Mouse (Mus musculus) kidney, postnatal 25 days (tissue): ENCODE results near the gene Hoxc6.

Source experiments
- DNase-seq, 2 experiments: peaks; one replicate each; pipeline ENCODE4 v3.0.0; 2021; ENCODE audit warnings: mixed read lengths in 2 of 2

The Hoxc6 gene

DNA sequence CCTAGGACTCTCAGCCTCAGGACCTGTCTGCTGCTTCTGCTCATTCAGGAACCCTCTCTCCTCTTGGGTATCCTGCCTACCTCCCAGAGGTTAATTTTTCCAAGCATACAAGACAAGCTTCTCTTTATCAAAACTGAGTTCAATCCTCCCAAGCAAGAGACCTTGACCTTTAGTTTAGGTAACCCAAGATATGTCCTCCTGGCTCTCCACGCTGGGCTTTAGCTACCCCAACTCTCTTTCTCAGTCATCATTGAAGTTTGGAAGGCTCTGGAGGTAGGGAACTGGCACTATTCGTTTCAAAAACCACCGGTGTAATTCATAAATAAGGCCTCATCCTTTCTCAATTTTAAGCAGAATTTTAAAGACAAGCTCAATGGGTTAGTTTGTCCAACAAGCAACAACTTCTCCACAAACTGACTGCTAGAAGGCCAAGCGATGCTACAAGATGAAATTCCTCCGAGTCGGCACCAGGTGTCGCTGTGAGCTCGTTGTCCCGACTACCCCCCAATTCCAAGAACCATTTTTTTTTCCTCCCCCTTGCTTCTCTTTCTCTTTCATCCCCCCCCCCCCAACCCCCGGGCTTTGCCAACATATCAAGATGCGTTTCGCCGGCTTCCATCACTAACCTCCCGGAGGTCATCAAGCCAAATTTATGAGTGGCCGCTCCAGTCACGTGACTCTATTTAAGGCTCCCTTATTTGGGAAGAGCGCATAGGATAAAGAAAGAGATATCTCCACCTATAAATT is 15.4 kb downstream of the Hoxc6 start:
- peak; percentile 49 to 52 for DNase-seq

GRCm38 (mm10) chr15:103014166-103015008 is 16.3 kb downstream of the Hoxc6 start:
- DNase-seq = peak; percentile 60 to 81

- DNase-seq = no peak
These were observed 16.9 kb downstream of the Hoxc6 start for GRCm38 (mm10) chr15:103015009-103015399.

- no peak for DNase-seq
These were observed 17.5 kb downstream of the Hoxc6 start for GRCm38 (mm10) chr15:103015406-103016166.

DNA sequence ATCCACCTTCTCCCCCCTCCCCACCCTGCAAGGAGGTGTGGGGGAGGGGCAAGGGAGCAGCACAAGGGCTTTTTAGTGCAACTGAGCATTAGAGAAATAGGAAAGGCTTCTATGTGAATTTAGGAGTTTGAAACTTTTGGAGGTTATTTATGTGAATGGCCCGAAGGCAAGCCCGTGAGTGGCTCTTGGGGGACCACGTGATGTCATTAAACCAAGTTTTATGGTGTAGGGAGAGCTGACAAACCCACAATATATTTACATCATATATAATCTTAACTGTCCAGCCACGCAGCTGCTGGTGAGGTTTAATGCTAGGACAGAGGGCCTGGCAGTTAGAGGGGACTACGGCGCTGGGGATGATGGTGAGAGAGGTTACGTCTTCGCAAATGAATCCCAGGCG is 20.6 kb downstream of the Hoxc6 start, which contains the start of gene Hoxc4:
Gene Hoxc4, plus strand, starts transcription at position 299 of the 400 bp plus-strand sequence.
- DNase-seq = no peak

- DNase-seq = no peak
These were observed 22.9 kb downstream of the Hoxc6 start for GRCm38 (mm10) chr15:103020899-103021418.

- no peak for DNase-seq
These were observed 23.5 kb downstream of the Hoxc6 start for GRCm38 (mm10) chr15:103021544-103021943.

DNA sequence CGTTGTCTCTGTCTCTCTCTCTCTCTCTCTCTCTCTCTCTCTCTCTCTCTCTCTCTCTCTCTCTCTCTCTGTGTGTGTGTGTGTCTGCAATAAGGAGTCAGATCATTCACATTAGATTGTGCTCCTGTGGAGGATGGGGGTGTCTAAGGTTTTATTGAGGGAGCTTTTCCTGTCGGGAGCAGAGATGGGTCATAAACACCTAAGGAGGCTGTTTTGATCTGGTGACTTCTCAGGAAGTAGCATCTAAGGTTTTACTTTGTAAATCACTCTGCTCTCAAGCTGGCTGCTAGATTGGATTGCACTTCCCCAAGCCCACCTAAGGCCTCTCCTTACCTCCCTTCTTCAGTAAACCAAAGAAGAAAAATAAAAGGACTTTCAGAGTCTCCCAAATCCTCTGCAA is 26.1 kb downstream of the Hoxc6 start:
- DNase-seq = no peak

DNA sequence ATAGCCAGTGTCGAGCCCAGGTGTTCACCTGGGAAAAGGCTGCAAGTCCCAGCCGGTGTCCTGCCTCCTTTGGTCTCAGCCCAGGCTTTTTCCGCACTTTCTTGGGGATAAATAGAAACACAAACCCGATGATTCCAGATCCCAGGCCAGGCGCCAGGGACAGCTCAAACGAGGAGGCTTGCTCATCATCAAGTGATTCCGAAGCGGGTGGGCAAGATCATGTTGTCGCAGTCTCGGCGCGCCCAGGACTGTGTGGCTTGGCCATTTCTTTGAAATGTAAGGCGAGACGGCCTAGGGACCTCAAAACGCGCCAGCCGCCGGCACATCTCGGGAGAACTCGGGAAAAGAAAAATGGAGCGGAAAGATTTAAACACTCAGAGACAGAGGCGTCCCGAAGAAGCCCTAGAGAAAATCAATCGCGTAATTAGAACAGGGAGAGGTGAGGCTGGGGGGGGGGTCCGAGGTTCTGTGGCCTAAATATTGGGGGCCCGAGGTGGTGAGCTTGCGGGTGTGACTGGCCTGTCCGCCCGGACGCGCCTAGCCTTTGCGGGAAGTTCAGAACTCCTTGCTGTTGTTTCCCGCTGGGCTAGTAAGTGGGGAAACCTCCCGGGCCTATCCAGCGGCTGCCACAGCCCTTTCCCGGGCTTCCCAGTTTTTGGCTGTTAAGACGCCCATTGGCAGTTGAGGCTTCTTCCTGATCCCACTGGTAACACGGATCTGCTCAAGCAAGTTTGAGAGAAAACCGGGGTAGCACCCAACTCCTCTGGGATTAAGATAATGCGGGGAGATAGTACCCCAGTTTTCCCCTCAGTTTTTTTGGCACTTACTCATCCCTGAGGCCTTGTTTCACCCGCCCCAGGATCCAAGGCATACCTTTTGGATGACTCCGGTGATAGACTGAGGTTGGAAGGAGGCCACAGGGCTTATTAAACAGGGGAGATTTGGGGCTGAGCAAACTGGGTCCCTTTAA is 29.5 kb downstream of the Hoxc6 start:
- no peak for DNase-seq

DNA sequence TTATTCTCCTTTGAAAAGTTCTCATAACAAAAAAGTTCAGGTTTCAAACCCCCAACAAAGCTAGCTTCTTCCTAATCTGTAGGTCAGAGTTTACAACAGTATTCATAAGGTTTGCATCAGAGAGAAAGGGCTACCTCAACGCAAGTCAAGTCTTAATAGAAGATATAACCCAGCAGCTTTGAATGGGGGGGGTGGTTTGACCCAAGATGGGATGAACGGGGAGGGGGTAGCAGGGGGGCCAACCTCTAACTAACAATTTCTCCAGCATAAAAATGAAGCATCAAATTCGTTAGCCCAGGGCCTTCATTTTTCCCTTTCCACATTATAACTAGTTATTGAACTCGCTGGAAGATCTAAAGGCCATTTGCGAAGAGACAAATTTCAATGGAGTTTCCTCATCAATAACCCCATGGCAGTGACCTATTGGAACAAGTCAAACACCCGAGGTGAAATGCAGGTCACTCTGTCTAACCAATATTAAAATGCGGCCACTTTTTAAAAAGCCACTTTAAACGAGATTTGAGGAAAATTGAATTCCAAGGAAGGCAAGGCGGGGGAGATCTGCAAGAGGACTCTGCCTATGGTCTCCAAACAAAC is 31.0 kb downstream of the Hoxc6 start:
- no peak for DNase-seq

GRCm38 (mm10) chr15:103030142-103030541 is 32.1 kb downstream of the Hoxc6 start:
- no peak for DNase-seq

GRCm38 (mm10) chr15:103032167-103032566 is 34.1 kb downstream of the Hoxc6 start:
- DNase-seq = no peak

- DNase-seq = no peak
These were observed 34.9 kb downstream of the Hoxc6 start for GRCm38 (mm10) chr15:103032646-103033575.

DNA sequence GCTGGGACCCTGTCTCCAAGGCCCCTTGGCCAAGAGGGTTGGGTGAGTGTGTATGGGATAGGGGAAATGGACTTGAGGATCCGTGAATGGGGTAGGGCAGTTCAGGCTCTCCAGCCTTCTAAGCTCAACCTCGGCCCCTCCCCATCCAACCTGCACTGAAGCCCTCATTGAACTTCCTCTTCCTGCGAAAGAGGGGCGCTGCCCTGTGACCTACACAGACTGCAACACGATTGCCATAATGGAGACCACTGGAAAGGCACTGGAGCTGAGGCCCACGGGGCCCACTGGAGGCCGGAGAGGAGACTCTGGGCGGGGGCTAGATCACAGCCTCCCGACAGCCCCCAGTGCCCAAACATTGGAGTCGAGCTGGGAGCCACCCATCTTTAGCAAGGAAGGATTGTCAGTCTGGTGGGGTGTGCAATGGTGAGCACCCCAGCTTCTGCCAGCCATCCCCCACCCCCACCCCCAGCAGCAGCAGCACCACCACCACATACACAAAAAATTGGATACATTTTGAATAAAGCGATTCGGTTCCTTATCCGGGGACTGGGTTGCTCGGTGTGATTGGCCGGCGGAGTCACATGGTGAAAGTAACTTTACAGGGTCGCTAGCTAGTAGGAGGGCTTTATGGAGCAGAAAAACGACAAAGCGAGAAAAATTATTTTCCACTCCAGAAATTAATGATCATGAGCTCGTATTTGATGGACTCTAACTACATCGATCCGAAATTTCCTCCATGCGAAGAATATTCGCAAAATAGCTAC is 36.2 kb downstream of the Hoxc6 start:
- peak; percentile 41 to 75 for DNase-seq

- DNase-seq = peak in 1 of 2 experiments; percentile 55
These were observed 36.9 kb downstream of the Hoxc6 start for GRCm38 (mm10) chr15:103034807-103035547.

DNA sequence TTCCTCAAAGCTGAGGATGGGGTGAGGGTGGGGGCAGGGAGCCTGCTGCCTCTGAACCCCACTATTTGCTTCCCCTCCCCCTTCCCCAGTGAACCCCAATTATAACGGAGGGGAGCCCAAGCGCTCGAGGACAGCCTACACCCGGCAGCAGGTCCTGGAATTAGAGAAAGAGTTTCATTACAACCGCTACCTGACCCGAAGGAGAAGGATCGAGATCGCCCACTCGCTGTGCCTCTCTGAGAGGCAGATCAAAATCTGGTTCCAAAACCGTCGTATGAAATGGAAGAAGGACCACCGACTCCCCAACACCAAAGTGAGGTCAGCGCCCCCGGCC is 37.5 kb downstream of the Hoxc6 start:
- no peak for DNase-seq

DNA sequence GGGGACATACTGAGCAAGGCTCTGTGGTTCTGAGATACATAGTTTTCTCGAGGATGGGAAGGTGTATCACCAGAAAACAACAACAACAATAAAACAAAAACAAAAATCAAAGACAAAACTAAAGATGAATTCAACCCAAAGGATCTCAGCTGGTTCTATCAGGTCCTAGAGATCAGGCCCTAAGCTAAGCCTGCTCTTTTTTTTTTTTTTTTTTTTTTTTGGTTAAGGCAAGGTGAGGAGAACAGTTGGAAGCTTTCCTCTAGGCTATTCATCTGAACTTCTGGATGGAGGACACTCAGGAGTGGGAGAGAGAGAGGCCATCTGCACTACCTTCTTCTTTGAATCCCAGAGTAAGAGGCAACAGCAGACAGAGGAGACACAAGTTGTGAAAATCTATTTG is 39.5 kb downstream of the Hoxc6 start:
- no peak for DNase-seq

DNA sequence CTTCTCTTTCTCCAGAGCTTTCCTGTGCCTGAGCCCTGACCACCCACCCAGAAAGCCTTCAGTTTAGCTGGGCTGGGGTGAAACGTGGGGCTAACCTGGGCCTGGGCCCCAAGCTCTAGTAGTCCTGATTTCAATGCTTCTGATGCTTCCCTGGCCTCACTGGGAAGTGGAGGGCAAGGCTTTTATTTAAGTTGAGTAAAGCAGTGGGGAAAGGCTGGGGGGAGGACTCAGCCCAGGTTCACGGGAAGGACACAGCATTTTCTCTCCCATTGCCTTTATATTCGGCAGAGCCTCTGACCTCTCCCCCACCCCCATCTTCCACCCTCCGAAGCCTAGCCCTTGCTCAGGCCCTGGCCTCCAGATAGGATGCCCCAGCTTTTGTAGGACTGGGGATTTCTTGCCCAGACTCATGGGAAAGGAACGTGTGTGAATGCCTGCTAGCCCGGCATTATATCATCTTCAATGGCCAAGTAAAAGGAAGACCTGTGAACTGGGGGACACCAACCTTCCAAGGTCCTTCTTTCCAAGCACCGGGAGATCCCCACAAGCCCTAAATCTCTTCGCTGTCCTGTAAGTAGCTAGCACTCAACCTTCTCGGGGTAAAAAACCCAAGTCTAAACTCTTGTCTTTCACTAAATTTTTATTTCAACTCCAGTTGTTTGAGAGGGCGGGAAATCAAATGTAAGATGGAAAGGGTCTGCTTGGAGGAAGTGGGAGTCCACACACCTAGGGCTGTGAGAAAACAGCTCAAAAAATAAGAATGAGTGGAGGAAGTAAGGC is 40.8 kb downstream of the Hoxc6 start:
- DNase-seq = no peak
